Mouse (Mus musculus): Measurements from ENCODE around the gene Sf3b4. TPM values are rescaled to one million over a fixed set of nuclear protein-coding genes. Genes with fewer than 3 reads are reported as not detected.
"Not testable (repeated sequence)": the region's sequence is repeated elsewhere in the genome, so short reads cannot be mapped to it uniquely, and the experiment has no call there.

Gene Sf3b4
- polyA plus RNA-seq, 1 experiment from 2014 or later: 68.9 TPM

GRCm38 (mm10) chr3:96220131-96220764, 48.1 kb downstream of the Sf3b4 start:
- H3K36me3 ChIP-seq (ENCODE audit: inconsistent target): not testable (repeated sequence)
- peaks cover 37% of the 10 kb centered on the region for H3K79me2 ChIP-seq (ENCODE audit: inconsistent target)
- peak overlapping the region; percentile 74 for H3K4me3 ChIP-seq (ENCODE audit: inconsistent target)
- peak overlapping the region; percentile 95 for H3K27ac ChIP-seq
- under 1% methylated on average over 18 of the region's 47 CpGs for WGBS (ENCODE audit: missing documents)

- Histone ChIP-seq H3K36me3 (ENCODE audit: inconsistent target) (no peaks in the 10 kb centered on the region), H3K79me2 (ENCODE audit: inconsistent target) (peaks cover 45% of the 10 kb centered on the region), H3K27ac (peak within 1 kb of the TSS; percentile 95), H3K4me3 (ENCODE audit: inconsistent target) (peak within 1 kb of the TSS; percentile 74)
- 0% methylated on average over 35 of the region's 43 CpGs for WGBS (ENCODE audit: missing documents)
These were observed 48.9 kb downstream of the Sf3b4 start, which contains the start of the genes Hist2h2ac and Hist2h2be for GRCm38 (mm10) chr3:96220765-96221639. Hist2h2ac (minus strand) TSS chr3:96220880. Hist2h2be (plus strand) TSS chr3:96221119.

GRCm38 (mm10) chr3:96221640-96222038, 49.5 kb downstream of the Sf3b4 start:
- Histone ChIP-seq H3K4me3 (ENCODE audit: inconsistent target) (peak overlapping the region; percentile 58), H3K36me3 (ENCODE audit: inconsistent target) (no peaks in the 10 kb centered on the region), H3K79me2 (ENCODE audit: inconsistent target) (peaks cover 46% of the 10 kb centered on the region), H3K27ac (peak overlapping the region; percentile 92)
- 10% methylated on average over 9 of the region's 9 CpGs for WGBS (ENCODE audit: missing documents)

- Histone ChIP-seq H3K4me3 (ENCODE audit: inconsistent target) (peak overlapping the region; percentile 58), H3K36me3 (ENCODE audit: inconsistent target) (no peaks in the 10 kb centered on the region), H3K79me2 (ENCODE audit: inconsistent target) (peaks cover 46% of the 10 kb centered on the region), H3K27ac (peak overlapping the region; percentile 92)
- WGBS (ENCODE audit: missing documents): 93% methylated on average over 4 of the region's 4 CpGs
These were observed 50.6 kb downstream of the Sf3b4 start for GRCm38 (mm10) chr3:96222774-96223173.

- Histone ChIP-seq H3K79me2 (ENCODE audit: inconsistent target) (peaks cover 46% of the 10 kb centered on the region), H3K36me3 (ENCODE audit: inconsistent target) (no peaks in the 10 kb centered on the region), H3K27ac (peak overlapping the region; percentile 94), H3K4me3 (ENCODE audit: inconsistent target) (no peak overlapping the region)
- 90% methylated on average over 2 of the region's 2 CpGs for WGBS (ENCODE audit: missing documents)
These were observed 53.3 kb downstream of the Sf3b4 start for GRCm38 (mm10) chr3:96225421-96225820.

Other genes starting within 250 kb of the Sf3b4 start
- 40.1 to 196 TPM (median 80.7 TPM) in 3 replicates for gene Anp32e, start 243.1 kb upstream of the Sf3b4 start, polyA plus RNA-seq (2018)
- gene Plekho1, start 176.3 kb upstream of the Sf3b4 start, polyA plus RNA-seq (2018): 189 to 264 TPM (median 249 TPM) in 3 replicates
- gene Vps45, start 113.9 kb upstream of the Sf3b4 start, polyA plus RNA-seq (2018): 18.6 to 31.7 TPM (median 25.9 TPM) in 3 replicates
- 9.7 to 10.5 TPM (median 10.4 TPM) in 3 replicates for gene Otud7b, start 67.8 kb upstream of the Sf3b4 start, polyA plus RNA-seq (2018)
- gene Mtmr11, start 10.3 kb upstream of the Sf3b4 start, polyA plus RNA-seq (2018): 1.2 to 2.4 TPM (median 1.8 TPM) in 3 replicates
- gene Sv2a, start 8.8 kb downstream of the Sf3b4 start, polyA plus RNA-seq (2018): 0.12 to 1.4 TPM (median 0.29 TPM) in 3 replicates
- gene Bola1, start 47.4 kb downstream of the Sf3b4 start, polyA plus RNA-seq (2018): 5.3 to 18.4 TPM (median 17.6 TPM) in 3 replicates
- not detected in 3 replicates for gene Hist2h2ab, start 47.5 kb downstream of the Sf3b4 start, polyA plus RNA-seq (2018)
- not detected in 3 replicates for gene Hist2h2ac, start 48.5 kb downstream of the Sf3b4 start, polyA plus RNA-seq (2018)
- gene Hist2h2be, start 48.8 kb downstream of the Sf3b4 start, polyA plus RNA-seq (2018): 5.7 to 13.3 TPM (median 6.8 TPM) in 3 replicates
- 2.4 to 4.9 TPM (median 3.8 TPM) in 3 replicates for gene Hist2h3c2, start 66.8 kb downstream of the Sf3b4 start, polyA plus RNA-seq (2018)
- 57.1 to 112 TPM (median 105 TPM) in 3 replicates for gene Hist2h2aa2, start 67.9 kb downstream of the Sf3b4 start, polyA plus RNA-seq (2018)
- gene Hist2h2aa1, start 73.2 kb downstream of the Sf3b4 start, polyA plus RNA-seq (2018): 24.8 to 42.2 TPM (median 31.8 TPM) in 3 replicates
- gene Hist2h3c1, start 74.4 kb downstream of the Sf3b4 start, polyA plus RNA-seq (2018): 1.7 to 8.5 TPM (median 4.8 TPM) in 3 replicates
- 0.30 to 0.62 TPM in 2 of 3 replicates, not detected in the other for gene Hist2h4, start 91.0 kb downstream of the Sf3b4 start, polyA plus RNA-seq (2018)
- gene Hist2h3b, start 96.3 kb downstream of the Sf3b4 start, polyA plus RNA-seq (2018): not detected in 3 replicates
- not detected in 3 replicates for gene Hist2h2bb, start 97.4 kb downstream of the Sf3b4 start, polyA plus RNA-seq (2018)
- gene Fcgr1, start 121.6 kb downstream of the Sf3b4 start, polyA plus RNA-seq (2018): 189 to 290 TPM (median 287 TPM) in 3 replicates